Mouse (Mus musculus) heart, embryonic 11.5 days (tissue): ENCODE measurements around the gene Plekhj1. TPM values are rescaled to one million over a fixed set of nuclear protein-coding genes. Genes with fewer than 3 reads are reported as not detected.
"Not testable (repeated sequence)": the region's sequence is repeated elsewhere in the genome, so short reads cannot be mapped to it uniquely, and the experiment has no call there.

ENCODE experiments used
- ATAC-seq: fragments of 200-750 bp; cut with Nextera tagmentation; replicated peaks from 2 replicates; pipeline ENCODE4 v1.8.0; 2017; ENCODE audit warnings: moderate library complexity; ENCODE audit not compliant: insufficient number of reproducible peaks, low FRiP score, low TSS enrichment
- H3K27ac ChIP-seq: fragments of 300-500 bp; sonication (generic); 2 replicates; pipeline ENCODE4 v1.5.1; 2014; ENCODE audit warnings: mild to moderate bottlenecking, low read depth, low read length
- H3K27me3 ChIP-seq: fragments of 300-500 bp; sonication (generic); 2 replicates; pipeline ENCODE4 v1.6.1; 2014; ENCODE audit warnings: mild to moderate bottlenecking, low read length, mixed read lengths; ENCODE audit not compliant: control insufficient read depth, insufficient read depth
- H3K36me3 ChIP-seq: fragments of 300-500 bp; sonication (generic); 2 replicates; pipeline ENCODE4 v1.6.1; 2014; ENCODE audit warnings: mild to moderate bottlenecking, low read length, moderate library complexity, mixed read lengths; ENCODE audit not compliant: control insufficient read depth, insufficient read depth
- H3K4me1 ChIP-seq: fragments of 300-500 bp; sonication (generic); 2 replicates; pipeline ENCODE4 v1.6.1; 2014; ENCODE audit warnings: low read length; ENCODE audit not compliant: control insufficient read depth, insufficient read depth
- H3K4me2 ChIP-seq: fragments of 300-500 bp; sonication (generic); 2 replicates; pipeline ENCODE4 v1.6.1; 2014; ENCODE audit warnings: mild to moderate bottlenecking, moderate library complexity
- H3K4me3 ChIP-seq: fragments of 300-500 bp; sonication (generic); 2 replicates; pipeline ENCODE4 v1.5.1; 2014; ENCODE audit warnings: low read depth, low read length
- H3K9ac ChIP-seq: fragments of 300-500 bp; sonication (generic); 2 replicates; pipeline ENCODE4 v1.6.1; 2014; ENCODE audit warnings: mild to moderate bottlenecking, low read depth, low read length, moderate library complexity
- H3K9me3 ChIP-seq: fragments of 300-500 bp; sonication (generic); replicated peaks from 2 replicates; pipeline ENCODE4 v1.6.1; 2016; ENCODE audit warnings: low read length; ENCODE audit not compliant: control insufficient read depth
- WGBS: fragments of 180-500 bp; shearing (Covaris S2); extraction: QIAGEN DNeasy Blood & Tissue Kit; methylation state at CpG from one replicate; pipeline ENCODE4 v1.1.7; 2014; ENCODE audit not compliant: insufficient replicate concordance; 5-methylcytosine and 5-hydroxymethylcytosine counted together
- polyA plus RNA-seq: library from polyadenylated mRNA; unstranded; fragments of >200 nt; fragmentation: Nextera tagmentation; extraction: Ambion mirVana; gene quantifications from 2 replicates; pipeline ENCODE4 v1.2.1, GENCODE M21; 2014

Gene Plekhj1
- polyA plus RNA-seq, 1 experiment from 2014 or later, result 97.7 TPM

- peaks cover 31% of the 10 kb centered on the region for H3K4me1 ChIP-seq
- peak overlapping the region; percentile 57; the same call in 1 of the 2 replicates for H3K27ac ChIP-seq
- no peak for ATAC-seq
- no peak overlapping the region for H3K4me2 ChIP-seq
- H3K27me3 ChIP-seq, result peaks cover 69% of the 10 kb centered on the region
- no peaks in the 10 kb centered on the region for H3K36me3 ChIP-seq
- H3K9ac ChIP-seq, result 0 out of 2 replicates have a peak overlapping the region, but pooled peaks have one; percentile 56
- no peaks in the 10 kb centered on the region for H3K9me3 ChIP-seq
- 53% methylated on average over 2 of the region's 2 CpGs for WGBS
- no peak overlapping the region for H3K4me3 ChIP-seq
Measured at GRCm38 (mm10) chr10:80838346-80838912, 40.0 kb upstream of the Plekhj1 start.

GRCm38 (mm10) chr10:80837827-80838226 is 39.4 kb upstream of the Plekhj1 start:
- Histone ChIP-seq H3K4me2 (no peak overlapping the region; the same call in 1 of the 2 replicates), H3K4me1 (peaks cover 31% of the 10 kb centered on the region), H3K36me3 (no peaks in the 10 kb centered on the region), H3K9ac (0 out of 2 replicates have a peak overlapping the region, but pooled peaks have one; percentile 56), H3K27me3 (peaks cover 66% of the 10 kb centered on the region), H3K9me3 (no peaks in the 10 kb centered on the region), H3K27ac (peak overlapping the region; percentile 57; the same call in 1 of the 2 replicates), H3K4me3 (no peak overlapping the region)
- WGBS, result 32% methylated on average over 2 of the region's 2 CpGs
- ATAC-seq, result no peak

- no peak overlapping the region; the same call in 1 of the 2 replicates for H3K4me2 ChIP-seq
- H3K27me3 ChIP-seq, result peaks cover 57% of the 10 kb centered on the region
- H3K4me1 ChIP-seq, result peaks cover 31% of the 10 kb centered on the region
- no peak overlapping the region for H3K9ac ChIP-seq
- H3K36me3 ChIP-seq, result no peaks in the 10 kb centered on the region
- peak overlapping the region; percentile 2; the same call in 1 of the 2 replicates for H3K27ac ChIP-seq
- WGBS, result 36% methylated on average over 7 of the region's 7 CpGs
- no peak for ATAC-seq
- H3K9me3 ChIP-seq, result no peaks in the 10 kb centered on the region
- H3K4me3 ChIP-seq, result no peak overlapping the region
Measured at GRCm38 (mm10) chr10:80836949-80837379, 38.5 kb upstream of the Plekhj1 start.

- no peak for ATAC-seq
- Histone ChIP-seq H3K9me3 (no peaks in the 10 kb centered on the region), H3K4me3 (peak overlapping the region; percentile 21; the same call in 1 of the 2 replicates), H3K27ac (no peak overlapping the region), H3K4me1 (peaks cover 40% of the 10 kb centered on the region), H3K9ac (0 out of 2 replicates have a peak overlapping the region, but pooled peaks have one; percentile 17), H3K36me3 (no peaks in the 10 kb centered on the region), H3K27me3 (peaks cover 49% of the 10 kb centered on the region), H3K4me2 (no peak overlapping the region)
- 50% methylated on average over 30 of the region's 30 CpGs for WGBS
Measured at GRCm38 (mm10) chr10:80835617-80836016, 37.2 kb upstream of the Plekhj1 start.

- WGBS, result 63% methylated on average over 7 of the region's 7 CpGs
- Histone ChIP-seq H3K4me1 (peaks cover 49% of the 10 kb centered on the region), H3K9me3 (no peaks in the 10 kb centered on the region), H3K9ac (no peak overlapping the region), H3K27ac (no peak overlapping the region), H3K4me3 (no peak overlapping the region), H3K36me3 (peaks cover 7% of the 10 kb centered on the region), H3K27me3 (peaks cover 42% of the 10 kb centered on the region), H3K4me2 (no peak overlapping the region)
- ATAC-seq, result no peak
Measured at GRCm38 (mm10) chr10:80832818-80833217, 34.4 kb upstream of the Plekhj1 start.

- H3K4me3 ChIP-seq, result no peak overlapping the region
- H3K9me3 ChIP-seq, result no peaks in the 10 kb centered on the region
- no peak for ATAC-seq
- H3K27me3 ChIP-seq, result peaks cover 30% of the 10 kb centered on the region
- 3% methylated on average over 9 of the region's 9 CpGs for WGBS
- H3K4me1 ChIP-seq, result peaks cover 39% of the 10 kb centered on the region
- no peak overlapping the region for H3K4me2 ChIP-seq
- peaks cover 7% of the 10 kb centered on the region for H3K36me3 ChIP-seq
- H3K9ac ChIP-seq, result no peak overlapping the region
- H3K27ac ChIP-seq, result no peak overlapping the region
Measured at GRCm38 (mm10) chr10:80831136-80831535, 32.7 kb upstream of the Plekhj1 start.

GRCm38 (mm10) chr10:80829359-80830278 is 31.2 kb upstream of the Plekhj1 start:
- H3K4me2 ChIP-seq, result no peak overlapping the region; the same call in 1 of the 2 replicates
- no peak for ATAC-seq
- H3K9me3 ChIP-seq, result no peaks in the 10 kb centered on the region
- no peak overlapping the region for H3K4me3 ChIP-seq
- H3K27me3 ChIP-seq, result peaks cover 14% of the 10 kb centered on the region
- H3K9ac ChIP-seq, result no peak overlapping the region
- peaks cover 7% of the 10 kb centered on the region for H3K36me3 ChIP-seq
- WGBS, result 39% methylated on average over 1 of the region's 1 CpGs
- H3K4me1 ChIP-seq, result peaks cover 30% of the 10 kb centered on the region
- no peak overlapping the region for H3K27ac ChIP-seq

- not testable (repeated sequence) for H3K4me3 ChIP-seq, H3K27ac ChIP-seq, ATAC-seq, H3K27me3 ChIP-seq, H3K36me3 ChIP-seq, H3K9ac ChIP-seq, H3K9me3 ChIP-seq
- WGBS, result 91% methylated on average over 9 of the region's 9 CpGs
- Histone ChIP-seq H3K4me2 (peak overlapping the region; percentile 99), H3K4me1 (peaks cover 30% of the 10 kb centered on the region)
Measured at GRCm38 (mm10) chr10:80828587-80828986, 30.2 kb upstream of the Plekhj1 start.
